Mouse (Mus musculus) heart, embryonic 16.5 days (tissue): Measurements from ENCODE around the gene Plcg1. TPM values are rescaled to one million over a fixed set of nuclear protein-coding genes. Genes with fewer than 3 reads are reported as not detected.

Source experiments
- ATAC-seq: fragments of 200-750 bp; cut with Nextera tagmentation; replicated peaks from 2 replicates; pipeline ENCODE4 v1.8.0; 2017; ENCODE audit warnings: moderate number of reproducible peaks; ENCODE audit not compliant: insufficient read depth, low FRiP score; ENCODE audit errors: extremely low read depth
- H3K27ac ChIP-seq: fragments of 300-500 bp; sonication (generic); 2 replicates; pipeline ENCODE4 v1.5.1; 2014; ENCODE audit warnings: mild to moderate bottlenecking, low read length, control low read depth, moderate library complexity
- H3K27me3 ChIP-seq: fragments of 300-500 bp; sonication (generic); 2 replicates; pipeline ENCODE4 v1.6.1; 2014; ENCODE audit warnings: low read length, mixed read lengths; ENCODE audit not compliant: control insufficient read depth, insufficient read depth
- H3K36me3 ChIP-seq: fragments of 300-500 bp; sonication (generic); 2 replicates; pipeline ENCODE4 v1.6.1; 2014; ENCODE audit not compliant: control insufficient read depth, insufficient read depth
- H3K4me1 ChIP-seq: fragments of 300-500 bp; sonication (generic); 2 replicates; pipeline ENCODE4 v1.6.1; 2014; ENCODE audit warnings: low read length, mixed read lengths; ENCODE audit not compliant: control insufficient read depth, insufficient read depth
- H3K4me2 ChIP-seq: fragments of 300-500 bp; sonication (generic); 2 replicates; pipeline ENCODE4 v1.6.1; 2014; ENCODE audit warnings: low read depth, mild to moderate bottlenecking, control low read depth, low read length
- H3K4me3 ChIP-seq: fragments of 300-500 bp; sonication (generic); 2 replicates; pipeline ENCODE4 v1.5.1; 2014; ENCODE audit warnings: mild to moderate bottlenecking, control low read depth, low read length
- H3K9ac ChIP-seq: fragments of 300-500 bp; sonication (generic); 2 replicates; pipeline ENCODE4 v1.6.1; 2014; ENCODE audit warnings: low read length, control low read depth
- H3K9me3 ChIP-seq: fragments of 300-500 bp; sonication (generic); replicated peaks from 2 replicates; pipeline ENCODE4 v1.6.1; 2016; ENCODE audit warnings: low read length; ENCODE audit not compliant: control insufficient read depth
- WGBS: fragments of 180-500 bp; shearing (Covaris S2); extraction: QIAGEN DNeasy Blood & Tissue Kit; methylation state at CpG from one replicate; pipeline ENCODE4 v1.1.7; 2014; 5-methylcytosine and 5-hydroxymethylcytosine counted together
- polyA plus RNA-seq: library from polyadenylated mRNA; unstranded; fragments of >200 nt; fragmentation: Nextera tagmentation; extraction: Ambion mirVana; gene quantifications from 2 replicates; pipeline ENCODE4 v1.2.1, GENCODE M21; 2015

Gene Plcg1
- polyA plus RNA-seq, 1 experiment from 2014 or later = 26.4 TPM

DNA sequence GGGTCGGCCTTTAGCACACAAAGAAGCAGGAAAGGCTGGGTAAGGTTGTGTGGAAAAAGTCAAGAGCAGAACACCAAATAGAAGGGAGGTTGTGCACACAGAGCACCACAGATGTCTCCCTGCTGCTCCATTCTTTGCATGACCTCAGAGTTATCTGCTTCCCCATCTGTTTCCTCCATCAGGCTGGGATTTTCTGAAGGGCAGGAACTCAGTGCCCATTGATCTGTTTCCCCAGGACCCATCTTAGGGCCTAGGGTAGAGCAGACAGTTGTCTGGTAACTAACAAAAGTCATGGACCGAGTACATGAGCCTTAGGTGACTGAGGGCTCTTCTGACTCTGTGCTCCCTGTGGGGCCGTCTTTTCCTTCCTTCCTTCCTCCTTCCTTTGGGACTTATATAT is 10.5 kb downstream of the Plcg1 start:
- 0 out of 2 replicates have a peak, but pooled peaks have one; percentile 30 for ATAC-seq
- no peaks in the 10 kb centered on the region; the same call in 1 of the 2 replicates for H3K36me3 ChIP-seq
- H3K4me2 ChIP-seq = no peak overlapping the region
- peak overlapping the region; percentile 58 for H3K27ac ChIP-seq
- WGBS = 58% methylated on average over 3 of the region's 3 CpGs
- no peaks in the 10 kb centered on the region for H3K27me3 ChIP-seq
- no peak overlapping the region for H3K4me3 ChIP-seq
- H3K4me1 ChIP-seq = peaks cover 73% of the 10 kb centered on the region
- H3K9ac ChIP-seq = no peak overlapping the region
- H3K9me3 ChIP-seq = no peaks in the 10 kb centered on the region

DNA sequence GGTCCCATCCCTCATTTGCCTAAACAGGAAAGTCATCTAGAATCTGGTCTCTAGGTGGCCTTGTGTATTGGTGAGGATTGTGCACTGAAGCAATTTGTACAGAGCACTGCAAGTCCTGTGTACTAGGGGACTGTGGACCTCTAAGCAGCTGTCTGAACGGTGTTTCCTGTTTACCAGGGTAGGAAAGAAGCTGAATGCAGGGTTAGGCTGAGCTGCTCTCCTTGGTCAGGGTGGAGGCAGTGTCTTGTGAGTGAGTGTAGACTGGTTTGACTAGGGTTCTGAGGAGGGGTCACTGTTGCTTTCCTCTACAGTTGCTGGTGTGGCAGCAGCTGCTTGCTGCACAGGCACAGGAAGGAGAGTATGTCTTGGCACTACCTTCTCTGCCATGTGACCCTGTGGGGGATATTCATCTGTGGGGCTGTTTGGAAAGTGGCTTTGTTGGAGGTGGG is 11.1 kb downstream of the Plcg1 start:
- Histone ChIP-seq H3K27me3 (no peaks in the 10 kb centered on the region), H3K27ac (peak overlapping the region; percentile 58), H3K9ac (no peak overlapping the region), H3K36me3 (no peaks in the 10 kb centered on the region), H3K9me3 (no peaks in the 10 kb centered on the region), H3K4me3 (no peak overlapping the region), H3K4me2 (no peak overlapping the region), H3K4me1 (peaks cover 75% of the 10 kb centered on the region)
- 39% methylated on average over 1 of the region's 1 CpGs for WGBS
- ATAC-seq = 0 out of 2 replicates have a peak, but pooled peaks have one; percentile 2

DNA sequence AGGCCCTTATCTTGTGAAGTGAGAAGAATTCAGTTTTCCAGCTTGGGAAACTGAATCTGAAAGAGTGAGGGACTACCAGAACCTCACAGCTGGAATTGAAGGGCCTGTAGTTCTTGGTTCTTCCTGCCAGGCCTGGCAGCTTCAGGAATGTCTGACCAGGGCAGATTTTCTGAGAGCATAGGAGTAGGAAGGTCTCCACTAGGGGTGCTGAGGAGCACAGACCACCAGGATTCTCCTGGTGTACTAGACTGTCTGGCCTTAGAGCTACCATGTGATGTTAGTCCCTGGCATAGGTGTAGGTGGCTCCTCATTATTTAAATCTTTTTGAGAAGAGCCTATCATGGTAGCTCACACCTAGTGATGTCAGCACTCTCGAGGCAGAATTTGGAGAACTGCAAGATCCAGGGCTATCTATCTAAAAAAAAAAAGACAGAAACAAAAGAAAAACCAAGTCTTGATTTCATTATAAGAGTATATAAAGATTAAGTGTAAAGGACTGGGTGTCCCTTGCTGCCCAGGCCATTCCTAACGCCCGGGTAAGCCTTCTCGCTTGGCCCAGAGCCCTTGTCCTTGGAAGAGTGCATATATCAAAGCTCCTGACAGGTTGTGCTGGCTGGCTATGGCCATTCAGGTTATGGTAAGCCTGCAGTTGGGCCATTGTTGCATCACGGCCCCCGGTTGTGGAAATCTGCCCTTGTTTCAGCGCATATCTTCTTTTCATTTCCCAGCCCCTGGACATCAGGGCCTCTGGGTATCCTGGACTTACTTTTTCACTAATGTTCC is 13.1 kb downstream of the Plcg1 start:
- Histone ChIP-seq H3K36me3 (peaks cover 17% of the 10 kb centered on the region), H3K27me3 (no peaks in the 10 kb centered on the region), H3K9ac (no peak overlapping the region), H3K4me1 (peaks cover 60% of the 10 kb centered on the region), H3K4me3 (no peak overlapping the region), H3K4me2 (no peak overlapping the region), H3K27ac (peak overlapping the region; percentile 69), H3K9me3 (no peaks in the 10 kb centered on the region)
- ATAC-seq = peak; percentile 61
- 69% methylated on average over 7 of the region's 7 CpGs for WGBS

DNA sequence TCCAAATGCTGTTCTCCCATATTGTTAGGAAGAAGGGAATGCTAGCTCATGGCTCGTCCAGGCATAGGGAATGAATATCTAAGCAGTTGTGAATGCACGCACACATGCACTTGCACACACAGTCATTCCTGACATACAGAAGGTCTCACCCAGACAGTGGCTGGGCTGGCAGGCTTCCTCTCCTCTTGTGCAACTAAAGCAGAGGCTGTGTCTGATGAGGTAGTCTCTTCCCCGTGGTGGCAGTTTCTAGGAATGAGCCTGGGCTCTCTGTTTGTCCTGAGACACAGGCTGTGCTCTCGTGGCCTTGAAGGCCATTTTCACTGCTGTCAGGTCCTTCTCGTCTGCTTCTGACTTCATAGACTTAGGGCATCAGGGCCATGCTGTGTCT is 13.7 kb downstream of the Plcg1 start:
- Histone ChIP-seq H3K4me2 (no peak overlapping the region), H3K36me3 (peaks cover 20% of the 10 kb centered on the region), H3K27ac (peak overlapping the region; percentile 41), H3K4me1 (peaks cover 54% of the 10 kb centered on the region), H3K27me3 (no peaks in the 10 kb centered on the region), H3K9me3 (no peaks in the 10 kb centered on the region), H3K4me3 (no peak overlapping the region), H3K9ac (no peak overlapping the region; the same call in 1 of the 2 replicates)
- no peak for ATAC-seq
- WGBS = 68% methylated on average over 5 of the region's 5 CpGs

DNA sequence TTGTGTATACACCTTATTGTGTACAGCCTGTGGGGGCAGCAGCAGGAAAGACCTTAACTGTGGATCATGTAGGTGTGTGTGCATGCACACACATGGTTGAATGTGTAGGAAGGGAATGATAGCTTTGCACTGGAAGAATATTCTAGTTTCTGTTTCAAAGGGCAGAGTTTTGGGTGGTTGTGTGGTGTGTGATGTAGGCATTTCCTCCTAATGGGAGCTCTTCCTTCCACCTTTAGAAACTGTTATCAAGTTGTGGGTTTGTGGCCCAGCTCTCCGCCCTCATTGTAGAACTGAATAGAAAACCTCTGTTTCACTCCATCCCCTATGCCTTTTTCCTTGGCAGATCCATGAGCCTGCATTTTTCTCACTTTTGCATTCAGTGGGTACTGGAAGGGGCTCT is 14.4 kb downstream of the Plcg1 start:
- no peak overlapping the region for H3K4me3 ChIP-seq
- no peaks in the 10 kb centered on the region for H3K27me3 ChIP-seq
- WGBS = 70% methylated on average over 1 of the region's 1 CpGs
- peaks cover 21% of the 10 kb centered on the region for H3K36me3 ChIP-seq
- H3K9me3 ChIP-seq = no peaks in the 10 kb centered on the region
- H3K4me2 ChIP-seq = no peak overlapping the region
- peaks cover 47% of the 10 kb centered on the region for H3K4me1 ChIP-seq
- peak overlapping the region; percentile 58 for H3K27ac ChIP-seq
- ATAC-seq = no peak
- H3K9ac ChIP-seq = no peak overlapping the region

DNA sequence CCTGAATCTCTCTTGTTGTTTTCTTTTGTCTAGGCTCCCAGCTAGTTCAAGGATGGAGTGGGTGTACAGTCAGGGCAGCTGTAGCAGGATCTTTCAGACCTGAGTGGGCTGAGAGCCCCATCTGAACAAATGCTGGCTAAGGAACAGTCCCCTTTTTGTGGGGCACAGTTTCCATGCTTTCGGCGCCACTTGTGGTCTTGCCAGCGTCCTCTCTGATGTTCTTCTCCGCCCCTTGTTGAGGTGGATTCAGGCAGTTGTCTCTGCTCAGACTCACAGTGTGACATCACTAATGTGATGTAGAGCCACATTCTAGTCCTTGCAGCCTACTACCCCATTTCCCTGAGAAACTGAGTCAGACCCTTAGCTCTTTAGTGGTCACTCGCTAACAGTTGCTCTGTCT is 15.5 kb downstream of the Plcg1 start:
- Histone ChIP-seq H3K9ac (no peak overlapping the region), H3K4me3 (no peak overlapping the region), H3K4me1 (peaks cover 41% of the 10 kb centered on the region), H3K36me3 (peaks cover 32% of the 10 kb centered on the region), H3K27ac (no peak overlapping the region; the same call in 1 of the 2 replicates), H3K27me3 (no peaks in the 10 kb centered on the region), H3K4me2 (no peak overlapping the region), H3K9me3 (no peaks in the 10 kb centered on the region)
- ATAC-seq = no peak
- whole genome bisulfite sequencing = 89% methylated on average over 5 of the region's 5 CpGs

DNA sequence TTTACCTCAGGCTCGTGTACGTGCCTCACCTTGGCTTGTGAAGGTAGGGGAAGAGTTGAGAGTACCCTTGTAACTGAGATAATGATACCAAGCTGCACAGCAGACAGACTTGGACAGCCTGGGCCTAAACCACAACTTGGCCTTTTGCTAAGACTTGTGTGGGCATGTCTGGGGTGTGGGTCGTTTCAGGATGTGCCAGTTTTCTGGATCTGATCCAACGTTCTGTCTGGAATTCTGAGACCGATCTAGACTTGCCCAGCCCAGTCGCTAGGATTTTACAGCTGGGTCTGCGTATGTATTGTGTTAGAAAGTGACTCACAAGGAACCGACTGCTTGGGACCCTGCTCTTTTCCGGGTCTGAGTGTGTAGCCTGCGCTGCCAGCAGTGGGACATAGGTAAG is 16.0 kb downstream of the Plcg1 start:
- peaks cover 37% of the 10 kb centered on the region for H3K4me1 ChIP-seq
- ATAC-seq = no peak
- no peak overlapping the region for H3K4me3 ChIP-seq
- H3K36me3 ChIP-seq = peaks cover 36% of the 10 kb centered on the region
- no peak overlapping the region for H3K9ac ChIP-seq
- WGBS = 74% methylated on average over 10 of the region's 10 CpGs
- H3K27me3 ChIP-seq = no peaks in the 10 kb centered on the region
- no peak overlapping the region for H3K27ac ChIP-seq
- no peaks in the 10 kb centered on the region for H3K9me3 ChIP-seq
- H3K4me2 ChIP-seq = no peak overlapping the region

DNA sequence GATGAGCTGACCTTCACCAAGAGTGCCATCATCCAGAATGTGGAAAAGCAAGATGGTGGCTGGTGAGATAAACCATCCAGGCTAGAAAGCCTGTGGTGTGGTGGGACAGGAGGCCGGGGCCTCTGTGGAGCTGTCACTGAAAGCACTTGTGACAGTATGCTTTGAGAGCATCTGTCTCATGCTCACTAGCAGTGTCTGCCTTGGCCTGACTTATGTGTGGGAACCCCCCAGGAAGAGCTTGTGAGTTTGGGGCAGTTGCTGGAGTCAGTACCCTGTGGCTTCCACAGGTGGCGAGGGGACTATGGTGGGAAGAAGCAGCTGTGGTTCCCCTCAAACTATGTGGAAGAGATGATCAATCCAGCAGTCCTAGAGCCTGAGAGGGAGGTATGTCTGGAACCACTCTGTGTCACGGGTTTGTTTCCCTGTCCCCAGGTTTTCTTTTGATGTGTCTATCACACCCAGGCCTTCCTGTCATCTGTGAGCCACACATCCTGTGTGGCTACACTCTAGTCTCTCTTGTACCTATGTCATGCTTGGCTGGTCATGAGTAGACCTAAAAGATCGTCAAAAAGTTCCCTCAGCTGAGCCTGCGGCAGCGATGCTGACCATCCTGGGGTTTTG is 25.6 kb downstream of the Plcg1 start:
- Histone ChIP-seq H3K9me3 (no peaks in the 10 kb centered on the region), H3K4me3 (no peak overlapping the region), H3K36me3 (peaks cover 80% of the 10 kb centered on the region), H3K27me3 (no peaks in the 10 kb centered on the region), H3K27ac (no peak overlapping the region), H3K9ac (no peak overlapping the region), H3K4me1 (no peaks in the 10 kb centered on the region), H3K4me2 (no peak overlapping the region)
- 0 out of 2 replicates have a peak, but pooled peaks have one; percentile 11 for ATAC-seq
- 76% methylated on average over 6 of the region's 6 CpGs for WGBS
